Mouse (Mus musculus) c-Kit-negative CD71-positive TER-119-positive erythroid progenitor cells, embryonic 14.5 days (primary cell): Measurements from ENCODE around the gene Exoc5.
"Not testable (repeated sequence)": the region's sequence is repeated elsewhere in the genome, so short reads cannot be mapped to it uniquely, and the experiment has no call there.

Experiments used
- DNase-seq: peaks from one replicate; pipeline ENCODE4 v3.0.0-alpha.2; 2013; ENCODE audit warnings: low read depth, low spot score

The Exoc5 gene

GRCm38 (mm10) chr14:49066274-49066823 is at the start of gene Exoc5:
Gene Exoc5, minus strand, starts transcription at chr14:49066653.
- peak; percentile 89 for DNase-seq

GRCm38 (mm10) chr14:49091755-49092154 is 25.3 kb upstream of the Exoc5 start:
- not testable (repeated sequence) for DNase-seq

- DNase-seq: no peak
Measured at GRCm38 (mm10) chr14:49091277-49091676, 24.8 kb upstream of the Exoc5 start.

- no peak for DNase-seq
Measured at GRCm38 (mm10) chr14:49090102-49090501, 23.6 kb upstream of the Exoc5 start.

GRCm38 (mm10) chr14:49089461-49090058 is 23.1 kb upstream of the Exoc5 start:
- no peak for DNase-seq

GRCm38 (mm10) chr14:49088155-49089048 is 21.9 kb upstream of the Exoc5 start:
- DNase-seq: no peak

GRCm38 (mm10) chr14:49086522-49086921 is 20.1 kb upstream of the Exoc5 start:
- DNase-seq: no peak

GRCm38 (mm10) chr14:49078820-49079219 is 12.4 kb upstream of the Exoc5 start:
- DNase-seq: no peak

- no peak for DNase-seq
Measured at GRCm38 (mm10) chr14:49074361-49074760, 7.9 kb upstream of the Exoc5 start.

- DNase-seq: no peak
Measured at GRCm38 (mm10) chr14:49073896-49074295, 7.4 kb upstream of the Exoc5 start.

GRCm38 (mm10) chr14:49072837-49073236 is 6.4 kb upstream of the Exoc5 start:
- DNase-seq: no peak

GRCm38 (mm10) chr14:49065529-49066273 is 752 bp downstream of the Exoc5 start, which contains the start of gene Ap5m1:
Gene Ap5m1, plus strand, starts transcription at chr14:49066097.
- peak; percentile 32 for DNase-seq

- DNase-seq: no peak
Measured at GRCm38 (mm10) chr14:49063838-49064237, 2.6 kb downstream of the Exoc5 start.

GRCm38 (mm10) chr14:49049492-49049891 is 17.0 kb downstream of the Exoc5 start:
- no peak for DNase-seq

GRCm38 (mm10) chr14:49045610-49046009 is 20.8 kb downstream of the Exoc5 start:
- DNase-seq: no peak

GRCm38 (mm10) chr14:49028991-49029390 is 37.5 kb downstream of the Exoc5 start:
- no peak for DNase-seq

GRCm38 (mm10) chr14:49027779-49028368 is 38.6 kb downstream of the Exoc5 start:
- DNase-seq: no peak

- DNase-seq: no peak
Measured at GRCm38 (mm10) chr14:49027040-49027778, 39.2 kb downstream of the Exoc5 start.

GRCm38 (mm10) chr14:49019765-49020164 is 46.7 kb downstream of the Exoc5 start:
- DNase-seq: no peak

- no peak for DNase-seq
Measured at GRCm38 (mm10) chr14:49008399-49009189, 57.9 kb downstream of the Exoc5 start.
